Mouse (Mus musculus) ES-E14 (cell line): ENCODE measurements at regions not wholly inside any gene's neighbourhood (a gene's known extent, or its start where the extent isn't known, plus 50 kb on each side); places are given as distances from the start of the nearest gene placed in this dataset.

Experiments
- CHD2 ChIP-seq: IDR thresholded peaks from 2 replicates; pipeline ENCODE4 v1.6.1; 2014; ENCODE audit warnings: mild to moderate bottlenecking, low read depth, low read length, inconsistent platforms
- HCFC1 ChIP-seq: IDR thresholded peaks from 2 replicates; pipeline ENCODE4 v1.6.1; 2012; ENCODE audit warnings: low read length, inconsistent platforms, borderline replicate concordance; ENCODE audit not compliant: insufficient read depth
- MAFK ChIP-seq: IDR thresholded peaks from 2 replicates; pipeline ENCODE4 v1.6.1; 2014; ENCODE audit warnings: mild to moderate bottlenecking, low read depth, low read length, inconsistent platforms; ENCODE audit not compliant: insufficient read depth
- ZNF384 ChIP-seq: IDR thresholded peaks from 2 replicates; pipeline ENCODE4 v1.6.1; 2012; ENCODE audit warnings: low read depth, low read length, inconsistent platforms

GRCm38 (mm10) chrX:19219727-19220126 is 261.4 kb downstream of the Tex13c3 start:
- TF ChIP-seq CHD2 (no peak), ZNF384 (no peak), MAFK (no peak), HCFC1 (no peak)
